Mouse (Mus musculus) brain, embryonic 18.5 days (tissue): ENCODE results near the gene Alox5.

Experiments
- DNase-seq: peaks from one replicate; pipeline ENCODE4 v3.0.0-alpha.2; 2012; ENCODE audit warnings: low read depth, low spot score

The Alox5 gene

DNA sequence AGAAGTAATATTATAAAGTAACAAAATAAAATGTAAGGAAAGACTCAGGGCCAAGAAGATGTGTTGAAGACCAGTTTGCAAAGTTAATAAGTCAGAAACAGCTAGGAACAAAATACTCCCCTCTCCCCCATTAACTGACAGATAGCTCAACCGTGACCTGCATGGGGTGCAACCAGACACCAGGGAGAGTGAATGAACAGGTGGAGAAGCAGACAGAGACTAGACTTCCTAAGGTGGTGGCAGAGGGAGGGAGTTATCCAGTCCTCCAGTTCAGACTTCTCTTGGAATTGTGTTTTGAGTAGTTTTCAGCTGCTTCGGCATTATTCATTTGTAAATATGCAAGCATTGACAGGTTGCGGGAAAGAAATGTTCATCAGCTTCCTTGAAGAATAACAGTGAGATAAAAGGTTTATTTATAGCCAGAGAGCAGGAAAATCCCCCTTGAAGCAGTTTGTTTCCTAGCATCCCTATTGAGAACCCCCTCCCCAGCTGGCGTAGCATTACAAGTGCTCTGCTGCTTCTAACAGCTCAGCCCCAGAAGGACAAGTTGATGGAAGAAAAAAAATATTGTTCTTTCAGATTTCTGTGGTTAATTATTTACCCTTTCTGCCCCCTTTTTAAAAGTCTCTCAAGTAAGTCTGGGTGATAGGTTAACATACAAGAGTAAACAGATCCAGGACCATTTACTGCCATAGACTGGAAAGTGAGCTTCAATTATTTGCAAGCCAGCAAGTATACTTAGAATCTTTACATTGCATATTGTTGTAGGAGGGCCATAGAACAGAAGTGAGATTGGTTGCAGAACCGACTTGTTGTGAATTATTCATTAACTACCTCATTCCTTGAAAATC, 75.6 kb downstream of the Alox5 start:
- DNase-seq, result no peak

DNA sequence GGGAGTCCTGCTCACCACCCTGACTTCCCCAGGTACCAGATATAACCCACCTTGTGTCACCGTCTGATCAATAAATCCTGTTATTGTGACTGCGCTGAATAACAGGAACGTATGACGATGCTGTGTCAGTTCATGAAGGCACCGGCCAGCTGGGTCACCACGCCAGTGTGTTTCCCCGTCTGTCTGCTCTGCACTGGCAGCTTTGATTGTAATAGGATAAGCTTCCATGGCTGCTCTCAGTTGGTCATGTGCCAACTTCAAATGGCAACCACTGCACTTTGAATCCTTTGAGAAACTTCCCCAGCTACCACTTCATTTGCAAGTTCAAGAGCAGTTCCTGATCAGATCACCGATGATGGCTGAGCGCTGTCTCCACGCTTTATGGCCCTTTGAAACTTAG, 77.4 kb downstream of the Alox5 start:
- DNase-seq, result no peak

DNA sequence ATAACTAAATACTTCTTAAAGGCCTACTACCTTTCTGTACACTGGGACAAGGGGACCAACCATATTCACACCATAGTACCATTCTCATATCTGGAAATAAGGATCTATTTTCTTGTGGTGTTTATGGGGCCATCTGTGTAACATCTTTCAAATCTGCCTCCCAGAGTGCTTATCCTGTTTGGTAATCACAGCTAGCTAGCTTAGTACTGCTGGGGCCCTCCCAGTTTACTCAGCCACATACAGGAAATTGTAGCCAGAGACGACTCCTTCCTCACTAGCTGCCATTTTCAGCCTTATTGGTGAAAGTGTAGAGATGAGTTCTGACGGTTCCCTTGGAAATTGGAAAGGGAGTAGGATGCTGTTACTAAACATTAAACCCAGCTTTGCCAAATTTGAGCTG, 79.4 kb downstream of the Alox5 start:
- no peak for DNase-seq

DNA sequence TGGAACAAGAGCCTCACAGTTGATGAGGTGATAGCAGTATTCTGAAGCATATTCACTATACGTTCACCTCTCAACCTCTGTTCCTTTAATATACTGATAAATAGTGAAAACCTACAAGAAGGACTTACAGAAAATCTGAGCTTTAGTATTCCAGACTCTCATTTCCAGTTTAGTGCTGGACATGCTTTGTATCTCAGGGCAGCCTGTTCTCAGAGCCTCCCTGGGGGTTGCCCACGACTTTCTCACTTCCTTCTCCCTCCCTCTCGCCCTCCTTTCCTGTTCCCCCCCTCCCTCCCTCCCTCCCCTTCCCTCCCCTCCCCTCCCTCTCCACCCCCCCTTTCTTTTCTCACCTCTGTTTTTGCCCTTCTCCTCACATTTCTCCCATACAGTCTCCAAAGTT, 80.8 kb downstream of the Alox5 start:
- DNase-seq, result no peak

DNA sequence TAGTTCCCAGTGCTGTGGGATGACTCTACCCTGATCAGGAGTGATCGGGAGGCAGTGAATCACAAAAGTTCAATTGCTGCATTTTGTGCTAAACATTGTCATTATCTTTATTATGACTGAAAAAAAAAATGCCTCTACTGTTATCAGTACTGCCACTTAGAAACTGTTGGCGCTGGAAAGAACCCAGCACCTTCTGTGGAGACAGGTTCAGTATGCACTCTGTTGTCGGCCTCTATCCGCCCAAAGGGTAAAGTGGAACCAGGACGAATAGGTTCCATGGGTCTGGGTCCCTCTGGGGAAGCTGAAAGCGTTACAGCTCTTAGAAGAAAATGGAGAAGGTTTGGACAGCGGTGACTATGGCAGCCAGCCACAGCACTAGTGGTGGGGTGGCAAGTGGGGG, 82.1 kb downstream of the Alox5 start:
- no peak for DNase-seq

DNA sequence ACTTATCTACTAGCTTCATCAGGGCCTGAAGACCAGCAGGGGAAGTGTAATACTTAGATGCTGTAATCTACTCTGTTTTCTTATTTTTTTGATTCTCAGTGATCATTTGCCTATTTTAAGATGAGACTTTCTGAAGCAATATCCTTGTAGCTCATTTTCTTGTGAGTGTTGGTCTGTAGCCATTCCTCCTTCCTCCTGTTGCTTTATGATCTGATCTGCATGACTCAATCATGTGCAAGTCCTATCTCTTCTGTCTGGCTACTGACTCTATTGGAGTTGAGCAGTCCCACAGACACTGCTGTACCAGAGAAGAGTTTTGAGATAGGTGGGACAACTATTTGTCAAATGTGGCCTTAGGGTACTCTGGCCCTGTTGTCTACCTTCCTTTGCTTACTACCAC, 86.4 kb downstream of the Alox5 start:
- no peak for DNase-seq

DNA sequence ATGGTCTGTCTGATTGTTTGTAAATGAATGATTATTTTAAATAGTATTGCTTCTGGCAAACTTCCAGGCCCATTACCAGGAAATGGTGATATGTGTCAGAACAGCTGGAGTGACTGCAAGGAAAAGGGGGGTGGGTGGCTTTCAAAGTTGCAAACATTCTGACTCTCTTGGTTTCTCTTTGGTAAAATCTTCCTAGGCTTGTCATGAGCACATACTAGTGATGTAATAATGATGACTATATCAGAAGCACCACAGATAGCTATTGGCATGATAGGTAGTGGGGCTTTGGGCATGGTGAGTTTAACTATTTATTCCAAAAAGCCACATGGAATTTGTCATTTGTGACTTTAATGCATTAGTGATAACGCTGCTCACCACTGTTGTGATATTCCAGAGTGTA, 86.8 kb downstream of the Alox5 start:
- DNase-seq, result no peak

DNA sequence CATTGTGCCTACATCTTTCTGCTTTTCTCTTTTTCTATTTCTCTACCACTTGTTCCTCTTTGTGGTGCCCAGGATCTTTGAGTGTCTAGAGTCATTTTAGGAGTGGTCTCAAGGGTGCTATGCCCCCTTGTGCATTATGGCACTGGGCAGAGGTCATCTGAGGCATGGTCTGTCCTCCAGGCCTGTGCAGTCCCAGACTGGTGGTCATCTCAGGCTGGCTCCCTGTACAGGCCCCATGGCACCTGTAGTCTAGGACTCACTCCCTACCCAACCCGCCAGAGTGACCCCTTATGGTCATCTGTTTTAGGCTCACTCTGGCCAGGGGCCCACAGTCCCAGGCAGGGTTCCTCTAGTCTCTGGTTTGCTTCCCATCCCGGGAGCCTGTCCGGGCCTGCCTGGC, 89.5 kb downstream of the Alox5 start:
- no peak for DNase-seq

DNA sequence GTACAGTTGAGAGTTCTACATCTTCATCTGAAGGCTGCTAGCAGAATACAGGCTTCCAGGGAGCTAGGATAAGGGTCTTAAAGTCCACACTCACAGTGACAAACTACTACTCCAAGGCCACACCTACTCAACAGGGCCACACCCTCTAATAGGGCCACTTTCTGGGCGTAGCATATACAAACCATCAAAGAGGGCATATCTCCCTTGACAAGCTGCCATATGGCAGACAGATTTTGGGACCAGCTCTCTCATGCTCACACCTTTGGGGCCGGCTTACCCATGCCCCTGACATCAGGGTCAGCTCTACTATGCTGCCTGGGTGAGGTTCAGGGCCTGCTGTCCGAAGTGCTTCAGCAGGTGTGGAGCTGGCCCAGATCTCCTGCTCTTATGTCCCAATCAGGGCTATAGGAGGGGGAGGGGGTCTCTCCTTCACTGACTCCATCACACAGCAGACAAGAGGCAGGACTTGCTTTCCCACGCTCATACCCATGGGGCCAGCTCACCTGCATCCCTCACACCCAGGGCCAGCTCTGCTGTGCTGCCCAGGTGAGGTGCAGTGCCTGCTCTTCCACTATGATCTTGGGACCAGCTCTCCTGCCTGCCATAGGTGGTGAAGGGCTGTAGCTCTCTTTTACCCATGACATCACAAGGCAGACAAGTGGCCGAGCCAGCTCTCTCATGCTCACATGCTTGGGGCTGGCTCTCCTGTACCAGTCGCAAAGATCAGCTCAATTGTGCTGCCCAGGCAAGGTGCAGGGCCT, 90.6 kb downstream of the Alox5 start:
- no peak for DNase-seq

DNA sequence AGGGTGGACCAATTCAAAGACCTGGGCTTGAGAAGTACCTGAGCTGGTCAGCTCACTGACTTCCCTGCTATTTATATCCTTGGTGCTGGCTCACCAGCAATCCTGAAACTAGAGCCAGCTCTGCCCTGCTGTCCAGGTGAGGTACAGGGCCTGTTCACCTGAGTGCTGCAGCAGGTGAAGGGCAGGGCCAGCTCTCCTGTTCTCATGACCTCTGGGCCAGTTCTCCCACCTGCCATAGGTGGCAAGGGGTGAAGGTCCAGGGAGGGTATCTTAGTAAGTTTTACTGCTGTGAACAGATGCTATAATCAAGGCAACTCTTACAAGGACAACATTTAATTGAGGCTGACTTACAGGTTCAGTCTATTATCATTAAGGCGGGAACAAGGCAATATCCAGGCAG, 91.2 kb downstream of the Alox5 start:
- DNase-seq, result no peak

DNA sequence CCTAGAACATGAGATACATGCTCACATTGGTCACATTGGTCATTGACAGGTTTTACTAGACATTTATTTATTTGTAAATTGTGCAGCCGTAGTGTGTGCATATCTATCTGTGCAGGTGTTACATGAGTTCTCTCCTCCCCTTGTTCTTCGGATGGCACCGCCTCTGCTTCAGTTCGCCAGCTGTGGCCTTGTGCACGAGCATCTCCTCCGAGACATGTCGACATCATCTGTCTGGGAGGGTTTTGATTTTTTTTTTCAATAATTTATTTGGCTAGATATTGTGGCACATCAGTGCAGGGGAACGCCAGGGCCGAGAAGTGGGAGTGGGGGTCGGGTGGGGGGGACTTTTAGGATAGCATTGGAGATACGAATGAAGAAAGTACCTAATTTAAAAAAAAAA, 93.0 kb downstream of the Alox5 start:
- DNase-seq, result no peak

DNA sequence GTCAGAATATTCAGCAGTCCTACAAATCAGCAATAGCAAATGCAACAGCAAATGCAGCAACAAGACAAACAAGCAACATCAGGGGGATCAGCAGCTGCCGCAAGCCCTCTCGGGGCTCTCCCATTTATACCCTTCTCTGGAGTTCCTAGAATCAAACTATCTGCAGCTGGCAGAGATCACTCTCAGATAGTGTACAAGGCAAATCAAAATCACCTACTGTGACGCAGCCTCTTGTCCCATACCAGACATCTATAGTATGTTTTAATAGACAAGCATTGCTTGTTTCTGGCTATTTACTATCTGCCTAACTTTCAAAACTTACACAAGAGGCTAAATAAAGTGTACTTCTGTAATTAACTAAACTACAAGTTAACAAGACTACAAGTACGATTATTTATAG, 99.0 kb downstream of the Alox5 start:
- DNase-seq, result no peak

DNA sequence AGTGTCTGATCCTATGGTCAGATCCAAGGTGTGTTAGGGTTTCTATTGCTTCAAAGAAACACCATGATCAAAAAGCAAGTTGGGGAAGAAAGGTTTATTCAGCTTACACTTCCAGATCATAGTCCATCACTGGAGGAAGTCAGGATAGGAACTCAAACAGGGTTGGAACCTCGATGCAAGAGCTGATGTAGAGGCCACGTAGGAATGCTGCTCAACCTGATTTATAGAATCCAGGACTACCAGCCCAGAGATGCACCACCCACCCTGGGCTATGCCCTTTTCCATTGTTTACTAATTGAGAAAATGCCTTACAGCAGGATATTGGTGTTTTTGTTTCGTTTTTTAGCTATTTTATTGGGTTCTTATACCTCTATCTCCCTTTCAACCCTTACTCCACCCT, 99.5 kb downstream of the Alox5 start:
- DNase-seq, result no peak
